Mouse (Mus musculus) hindbrain, embryonic 14.5 days (tissue): ENCODE data around the gene Ghrhr. TPM values are rescaled to one million over a fixed set of nuclear protein-coding genes. Genes with fewer than 3 reads are reported as not detected.

Source experiments
- ATAC-seq: fragments of 200-750 bp; cut with Nextera tagmentation; 2 replicates; pipeline ENCODE4 v1.8.0; 2017; ENCODE audit warnings: moderate number of reproducible peaks, mild to moderate bottlenecking, moderate TSS enrichment, moderate library complexity; ENCODE audit not compliant: low FRiP score
- DNase-seq: peaks from one replicate; pipeline ENCODE4 v3.0.0-alpha.2; 2015; ENCODE audit warnings: low spot score
- H3K27ac ChIP-seq: fragments of 300-500 bp; sonication (generic); 2 replicates; pipeline ENCODE4 v1.5.1; 2014; ENCODE audit warnings: mild to moderate bottlenecking, moderate library complexity
- H3K27me3 ChIP-seq: fragments of 300-500 bp; sonication (generic); 2 replicates; pipeline ENCODE4 v1.6.1; 2014; ENCODE audit warnings: mild to moderate bottlenecking, low read length, mixed read lengths; ENCODE audit not compliant: control insufficient read depth, insufficient read depth
- H3K36me3 ChIP-seq: fragments of 300-500 bp; sonication (generic); replicated peaks from 2 replicates; pipeline ENCODE4 v1.6.1; 2014; ENCODE audit not compliant: control insufficient read depth, insufficient read depth
- H3K4me1 ChIP-seq: fragments of 300-500 bp; sonication (generic); replicated peaks from 2 replicates; pipeline ENCODE4 v1.6.1; 2014; ENCODE audit warnings: antibody characterized with exemption, low read length, mixed read lengths; ENCODE audit not compliant: control insufficient read depth, insufficient read depth
- H3K4me2 ChIP-seq: fragments of 300-500 bp; sonication (generic); replicated peaks from 2 replicates; pipeline ENCODE4 v1.6.1; 2014; ENCODE audit warnings: mild to moderate bottlenecking, moderate library complexity
- H3K4me3 ChIP-seq: fragments of 300-500 bp; sonication (generic); replicated peaks from 2 replicates; pipeline ENCODE4 v1.5.1; 2014; ENCODE audit warnings: mild to moderate bottlenecking, low read length
- H3K9ac ChIP-seq: fragments of 300-500 bp; sonication (generic); 2 replicates; pipeline ENCODE4 v1.6.1; 2014
- H3K9me3 ChIP-seq: fragments of 300-500 bp; sonication (generic); 2 replicates; pipeline ENCODE4 v1.6.1; 2016; ENCODE audit warnings: low read length; ENCODE audit not compliant: control insufficient read depth
- WGBS: fragments of 180-500 bp; shearing (Covaris S2); extraction: QIAGEN DNeasy Blood & Tissue Kit; methylation state at CpG from one replicate; pipeline ENCODE4 v1.1.7; 2014; 5-methylcytosine and 5-hydroxymethylcytosine counted together
- polyA plus RNA-seq: library from polyadenylated mRNA; unstranded; fragments of >200 nt; fragmentation: Nextera tagmentation; extraction: Ambion mirVana; gene quantifications from 2 replicates; pipeline ENCODE4 v1.2.1, GENCODE M21; 2014

Ghrhr gene
- polyA plus RNA-seq, 1 experiment from 2014 or later: not detected

- no peaks in the 10 kb centered on the region for H3K4me1 ChIP-seq
- no peak overlapping the region for H3K4me2 ChIP-seq
- H3K9me3 ChIP-seq: no peaks in the 10 kb centered on the region
- ATAC-seq: no peak
- H3K36me3 ChIP-seq: no peaks in the 10 kb centered on the region
- DNase-seq: no peak
- no peaks in the 10 kb centered on the region for H3K27me3 ChIP-seq
- 84% methylated on average over 4 of the region's 4 CpGs for WGBS
- H3K9ac ChIP-seq: no peak overlapping the region
- H3K27ac ChIP-seq: no peak overlapping the region
- no peak overlapping the region for H3K4me3 ChIP-seq
Measured at GRCm38 (mm10) chr6:55381966-55382365, 5.9 kb downstream of the Ghrhr start.

GRCm38 (mm10) chr6:55383897-55384296 lies 7.8 kb downstream of the Ghrhr start:
- Histone ChIP-seq H3K9ac (no peak overlapping the region), H3K9me3 (no peaks in the 10 kb centered on the region), H3K27me3 (no peaks in the 10 kb centered on the region), H3K36me3 (no peaks in the 10 kb centered on the region), H3K4me1 (no peaks in the 10 kb centered on the region), H3K27ac (no peak overlapping the region), H3K4me3 (no peak overlapping the region), H3K4me2 (no peak overlapping the region)
- ATAC-seq (no peak), DNase-seq (no peak)
- 25% methylated on average over 1 of the region's 1 CpGs for WGBS

GRCm38 (mm10) chr6:55384356-55384951 lies 8.4 kb downstream of the Ghrhr start:
- H3K27me3 ChIP-seq: no peaks in the 10 kb centered on the region
- no peak overlapping the region for H3K9ac ChIP-seq
- no peaks in the 10 kb centered on the region for H3K36me3 ChIP-seq
- no peak for ATAC-seq
- 74% methylated on average over 5 of the region's 5 CpGs for WGBS
- H3K27ac ChIP-seq: no peak overlapping the region
- no peaks in the 10 kb centered on the region for H3K9me3 ChIP-seq
- no peak for DNase-seq
- H3K4me2 ChIP-seq: no peak overlapping the region
- H3K4me1 ChIP-seq: no peaks in the 10 kb centered on the region
- H3K4me3 ChIP-seq: no peak overlapping the region

- Histone ChIP-seq H3K36me3 (no peaks in the 10 kb centered on the region), H3K4me3 (no peak overlapping the region), H3K27me3 (no peaks in the 10 kb centered on the region), H3K9ac (no peak overlapping the region), H3K9me3 (no peaks in the 10 kb centered on the region), H3K4me1 (peaks cover 7% of the 10 kb centered on the region; the same call in 1 of the 2 replicates), H3K27ac (no peak overlapping the region), H3K4me2 (no peak overlapping the region)
- WGBS: 29% methylated on average over 12 of the region's 12 CpGs
- DNase-seq: no peak
- ATAC-seq: peak; percentile 22; the same call in 1 of the 2 replicates
Measured at GRCm38 (mm10) chr6:55388546-55389169, 12.6 kb downstream of the Ghrhr start.

GRCm38 (mm10) chr6:55389321-55389720 lies 13.2 kb downstream of the Ghrhr start:
- no peak for ATAC-seq
- peaks cover 7% of the 10 kb centered on the region; the same call in 1 of the 2 replicates for H3K4me1 ChIP-seq

GRCm38 (mm10) chr6:55391814-55392213 lies 15.7 kb downstream of the Ghrhr start:
- Histone ChIP-seq H3K9ac (no peak overlapping the region), H3K9me3 (no peaks in the 10 kb centered on the region), H3K27ac (0 out of 2 replicates have a peak overlapping the region, but pooled peaks have one; percentile 43), H3K4me3 (no peak overlapping the region), H3K4me1 (peaks cover 16% of the 10 kb centered on the region), H3K4me2 (no peak overlapping the region), H3K36me3 (no peaks in the 10 kb centered on the region), H3K27me3 (no peaks in the 10 kb centered on the region)
- DNase-seq (peak; percentile 84), ATAC-seq (peak; percentile 32; the same call in 1 of the 2 replicates)
- WGBS: 19% methylated on average over 4 of the region's 4 CpGs

More at GRCm38 (mm10) chr6:55389321-55389720, 13.2 kb downstream of the Ghrhr start:
- WGBS: 66% methylated on average over 5 of the region's 5 CpGs
- no peaks in the 10 kb centered on the region for H3K9me3 ChIP-seq
- DNase-seq: no peak
- no peak overlapping the region for H3K4me2 ChIP-seq
- H3K27ac ChIP-seq: no peak overlapping the region
- H3K4me3 ChIP-seq: no peak overlapping the region
- no peaks in the 10 kb centered on the region for H3K36me3 ChIP-seq
- H3K9ac ChIP-seq: no peak overlapping the region
- no peaks in the 10 kb centered on the region for H3K27me3 ChIP-seq

- no peak overlapping the region for H3K4me2 ChIP-seq
- peak; percentile 90 for DNase-seq
- ATAC-seq: peak; percentile 32; the same call in 1 of the 2 replicates
- H3K4me3 ChIP-seq: no peak overlapping the region
- H3K4me1 ChIP-seq: peaks cover 19% of the 10 kb centered on the region
- no peaks in the 10 kb centered on the region for H3K9me3 ChIP-seq
- H3K27ac ChIP-seq: peak overlapping the region; percentile 43; the same call in 1 of the 2 replicates
- no peaks in the 10 kb centered on the region for H3K27me3 ChIP-seq
- H3K36me3 ChIP-seq: no peaks in the 10 kb centered on the region
- 14% methylated on average over 4 of the region's 4 CpGs for WGBS
- H3K9ac ChIP-seq: no peak overlapping the region
Measured at GRCm38 (mm10) chr6:55392453-55392852, 16.4 kb downstream of the Ghrhr start.

GRCm38 (mm10) chr6:55394854-55395253 lies 18.8 kb downstream of the Ghrhr start:
- no peaks in the 10 kb centered on the region for H3K27me3 ChIP-seq
- H3K4me3 ChIP-seq: no peak overlapping the region
- H3K27ac ChIP-seq: no peak overlapping the region
- no peaks in the 10 kb centered on the region for H3K9me3 ChIP-seq
- H3K4me2 ChIP-seq: no peak overlapping the region
- no peaks in the 10 kb centered on the region for H3K36me3 ChIP-seq
- peak; percentile 56 for DNase-seq
- WGBS: 59% methylated on average over 10 of the region's 10 CpGs
- ATAC-seq: peak; percentile 19; the same call in 1 of the 2 replicates
- peaks cover 28% of the 10 kb centered on the region for H3K4me1 ChIP-seq
- H3K9ac ChIP-seq: no peak overlapping the region

GRCm38 (mm10) chr6:55396176-55396575 lies 20.1 kb downstream of the Ghrhr start:
- Histone ChIP-seq H3K27me3 (no peaks in the 10 kb centered on the region), H3K27ac (peak overlapping the region; percentile 33; the same call in 1 of the 2 replicates), H3K36me3 (no peaks in the 10 kb centered on the region), H3K9ac (no peak overlapping the region), H3K9me3 (no peaks in the 10 kb centered on the region), H3K4me1 (peaks cover 29% of the 10 kb centered on the region), H3K4me3 (no peak overlapping the region), H3K4me2 (no peak overlapping the region)
- peak; percentile 51 for DNase-seq
- 0 out of 2 replicates have a peak, but pooled peaks have one; percentile 32 for ATAC-seq
- WGBS: 42% methylated on average over 3 of the region's 3 CpGs
